Mouse (Mus musculus): Measurements from ENCODE around the gene Sult1d1. TPM values are rescaled to one million over a fixed set of nuclear protein-coding genes. Genes with fewer than 3 reads are reported as not detected.
"Not testable (repeated sequence)": the region's sequence is repeated elsewhere in the genome, so short reads cannot be mapped to it uniquely, and the experiment has no call there.

Gene Sult1d1
- polyA plus RNA-seq, 1 experiment from 2014 or later: not detected

DNA sequence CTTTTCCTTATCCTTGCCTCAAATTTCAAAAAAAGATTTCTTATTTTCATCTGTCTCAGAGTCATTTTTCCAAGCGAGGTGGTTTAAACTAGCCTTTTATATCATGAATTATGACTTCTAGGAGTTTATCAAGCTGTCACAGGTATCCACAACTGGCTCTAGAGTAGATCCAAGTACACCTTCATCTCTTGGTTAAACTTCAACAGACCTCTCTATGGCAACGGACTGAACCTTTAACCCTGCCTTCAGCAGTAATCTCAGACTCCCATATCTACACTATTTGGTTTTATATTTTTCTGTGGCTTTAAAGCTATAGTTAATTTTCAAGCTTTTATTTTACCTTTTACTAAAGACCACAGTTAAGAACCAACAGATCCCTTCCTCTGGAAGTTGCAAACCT, 36.5 kb downstream of the Sult1d1 start:
- no peak for ATAC-seq (ENCODE audit: low read depth)
- no peaks in the 10 kb centered on the region for H3K4me1 ChIP-seq (ENCODE audit: control insufficient read depth, insufficient read depth, low read length)
- H3K4me3 ChIP-seq (ENCODE audit: low read depth, low read length): no peak overlapping the region
- no peak overlapping the region for H3K9ac ChIP-seq (replicated peaks; ENCODE audit: low read depth, low read length)
- H3K9me3 ChIP-seq (ENCODE audit: control insufficient read depth, low read length): no peaks in the 10 kb centered on the region
- no peak overlapping the region for H3K4me2 ChIP-seq (ENCODE audit: low read depth, low read length)
- H3K36me3 ChIP-seq (ENCODE audit: control insufficient read depth, insufficient read depth, low read length): no peaks in the 10 kb centered on the region
- 75% methylated on average over 2 of the region's 2 CpGs for WGBS
- no peak overlapping the region for H3K27ac ChIP-seq (ENCODE audit: low read depth, low read length)
- H3K27me3 ChIP-seq (ENCODE audit: control insufficient read depth, insufficient read depth, low read length): no peaks in the 10 kb centered on the region

DNA sequence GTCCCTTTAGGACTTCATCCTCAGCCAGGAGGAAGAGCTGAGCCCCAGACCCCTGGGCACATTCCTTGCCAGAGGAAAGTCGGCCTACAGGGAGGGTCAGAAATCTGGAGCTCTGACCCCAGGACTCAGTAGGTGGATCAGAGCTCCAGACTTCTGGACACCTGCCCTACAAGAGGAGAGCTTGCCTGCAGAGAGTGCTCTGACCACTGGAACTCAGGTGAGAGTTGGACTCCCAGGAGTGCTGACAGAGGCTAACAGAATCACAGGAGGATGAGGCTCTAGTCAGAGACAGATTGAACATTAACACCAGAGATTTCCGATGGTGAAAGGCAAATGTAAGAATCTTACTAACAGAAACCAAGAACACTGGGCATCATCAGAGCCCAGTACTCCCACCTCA, 45.3 kb downstream of the Sult1d1 start:
- not testable (repeated sequence) for H3K9me3 ChIP-seq (ENCODE audit: control insufficient read depth, low read length); H3K27ac ChIP-seq (ENCODE audit: low read depth, low read length); ATAC-seq (ENCODE audit: low read depth); H3K4me3 ChIP-seq (ENCODE audit: low read depth, low read length); H3K4me1 ChIP-seq (ENCODE audit: control insufficient read depth, insufficient read depth, low read length); H3K27me3 ChIP-seq (ENCODE audit: control insufficient read depth, insufficient read depth, low read length); H3K9ac ChIP-seq (replicated peaks; ENCODE audit: low read depth, low read length); H3K4me2 ChIP-seq (ENCODE audit: low read depth, low read length); H3K36me3 ChIP-seq (ENCODE audit: control insufficient read depth, insufficient read depth, low read length)
- WGBS: 95% methylated on average over 2 of the region's 2 CpGs

DNA sequence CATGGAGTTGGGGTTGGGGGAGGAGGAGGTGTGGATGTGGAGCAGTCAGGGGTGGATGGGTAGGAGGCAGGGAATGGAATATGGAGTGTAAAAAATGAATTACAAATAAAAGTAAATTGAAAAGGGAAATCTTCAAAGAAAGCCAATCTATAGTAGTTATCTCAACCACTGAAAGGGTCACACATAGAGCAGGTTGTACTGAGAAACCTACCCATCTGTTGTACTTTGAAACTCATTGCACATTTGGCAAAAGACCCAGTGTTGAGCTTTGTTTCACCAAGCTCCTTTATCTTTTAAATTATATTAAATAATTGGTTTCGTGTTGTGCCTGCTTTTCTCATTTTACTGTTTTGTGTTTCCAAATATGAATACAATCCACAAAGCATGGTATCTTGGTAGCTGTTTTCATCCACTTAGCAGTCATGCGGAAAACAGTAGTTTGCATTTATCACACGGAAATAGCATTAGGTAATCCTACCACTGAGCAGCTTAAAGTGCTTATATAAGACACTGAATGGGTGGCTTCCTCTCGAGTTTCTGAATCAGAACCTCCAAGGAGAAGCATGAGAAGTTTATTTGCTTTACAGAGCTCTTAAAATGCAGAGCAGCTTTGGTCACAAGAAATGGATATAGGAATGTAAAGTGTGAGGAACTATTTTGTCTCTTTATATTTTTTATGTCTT, 62.9 kb downstream of the Sult1d1 start:
- Histone ChIP-seq H3K27ac (ENCODE audit: low read depth, low read length) (no peak overlapping the region), H3K9me3 (ENCODE audit: control insufficient read depth, low read length) (no peaks in the 10 kb centered on the region), H3K4me2 (ENCODE audit: low read depth, low read length) (no peak overlapping the region), H3K4me1 (ENCODE audit: control insufficient read depth, insufficient read depth, low read length) (no peaks in the 10 kb centered on the region), H3K9ac (replicated peaks; ENCODE audit: low read depth, low read length) (no peak overlapping the region), H3K36me3 (ENCODE audit: control insufficient read depth, insufficient read depth, low read length) (no peaks in the 10 kb centered on the region), H3K4me3 (ENCODE audit: low read depth, low read length) (no peak overlapping the region), H3K27me3 (ENCODE audit: control insufficient read depth, insufficient read depth, low read length) (no peaks in the 10 kb centered on the region)
- WGBS: 70% methylated on average over 4 of the region's 4 CpGs
- ATAC-seq (ENCODE audit: low read depth): no peak

Small RNA genes lying within 50 kb of the gene (microRNA-seq; reads per million reads assigned to microRNA genes)
- gene Mir3969: not detected

Other genes starting within 250 kb of the Sult1d1 start
- not detected in 2 replicates for gene Ugt2a3, start 231.8 kb downstream of the Sult1d1 start, polyA plus RNA-seq (2014; fragmentation: Nextera tagmentation; extraction: Ambion mirVana)
- gene Ugt2b38, start 144.8 kb downstream of the Sult1d1 start, polyA plus RNA-seq (2014; fragmentation: Nextera tagmentation; extraction: Ambion mirVana): not detected in 2 replicates
- gene Ugt2a2, start 86.8 kb downstream of the Sult1d1 start, polyA plus RNA-seq (2014; fragmentation: Nextera tagmentation; extraction: Ambion mirVana): not detected in 2 replicates
- not detected in 2 replicates for gene Gm43638, start 82.2 kb downstream of the Sult1d1 start, polyA plus RNA-seq (2014; fragmentation: Nextera tagmentation; extraction: Ambion mirVana)
- gene Ugt2a1, start 78.2 kb downstream of the Sult1d1 start, polyA plus RNA-seq (2014; fragmentation: Nextera tagmentation; extraction: Ambion mirVana): not detected in 2 replicates
- gene Sult1b1, start 30.8 kb downstream of the Sult1d1 start, polyA plus RNA-seq (2014; fragmentation: Nextera tagmentation; extraction: Ambion mirVana): not detected in 2 replicates
- not detected in 2 replicates for gene Sult1e1, start 22.6 kb upstream of the Sult1d1 start, polyA plus RNA-seq (2014; fragmentation: Nextera tagmentation; extraction: Ambion mirVana)
- gene Csn1s1, start 97.2 kb upstream of the Sult1d1 start, polyA plus RNA-seq (2014; fragmentation: Nextera tagmentation; extraction: Ambion mirVana): not detected in 2 replicates
- not detected in 2 replicates for gene Csn2, start 130.6 kb upstream of the Sult1d1 start, polyA plus RNA-seq (2014; fragmentation: Nextera tagmentation; extraction: Ambion mirVana)
- gene Csn1s2a, start 205.5 kb upstream of the Sult1d1 start, polyA plus RNA-seq (2014; fragmentation: Nextera tagmentation; extraction: Ambion mirVana): not detected in 2 replicates
- gene Csn1s2b, start 239.1 kb upstream of the Sult1d1 start, polyA plus RNA-seq (2014; fragmentation: Nextera tagmentation; extraction: Ambion mirVana): not detected in 2 replicates